ENCODE assay signal across 9 mouse cellular contexts in genomic region chr8:123422781-123423159, GRCm38 (mm10). TPM values are rescaled to one million over a fixed set of nuclear protein-coding genes. Genes with fewer than 3 reads are reported as not detected.
DNase-seq lines count a peak whose midpoint lies in the region; ATAC-seq lines count a peak whose summit lies in the region.
"Had no signal": no experiment of that assay in that cellular context is flagged by ENCODE, and none has a peak within 500 bp of the region (broad histone marks: within the 10 kb centered on the region; RNA-seq: fewer than 3 reads in every experiment).

No protein-coding gene starts in this region.

- no peak for ATAC-seq in forebrain, embryonic 11.5 days (replicated peaks; ENCODE audit: low FRiP score)
- no peak for ATAC-seq in liver, embryonic 11.5 days (replicated peaks; ENCODE audit: low FRiP score)
- no peak for ATAC-seq in intestine, embryonic 15.5 days
- ATAC-seq in neural tube, embryonic 12.5 days (ENCODE audit: low FRiP score, low read depth): 0 out of 2 replicates have a peak, but pooled peaks have one; percentile 17

- H3K4me3 ChIP-seq in forebrain, embryonic 10.5 days: peak overlapping the region; percentile 29; the same call in 1 of the 2 replicates
- no peak overlapping the region for H3K4me3 ChIP-seq in forebrain, embryonic 11.5 days (ENCODE audit: low read depth, low read length)
- H3K4me3 ChIP-seq in liver, embryonic 11.5 days (ENCODE audit: low read depth, low read length): no peak overlapping the region
- no peak overlapping the region for H3K4me3 ChIP-seq in intestine, embryonic 15.5 days (replicated peaks)
- no peak overlapping the region for H3K4me3 ChIP-seq in neural tube, embryonic 12.5 days

- H3K9ac ChIP-seq in forebrain, embryonic 11.5 days (ENCODE audit: low read length): no peak overlapping the region
- H3K9ac ChIP-seq in liver, embryonic 11.5 days (ENCODE audit: low read depth, low read length): 0 out of 2 replicates have a peak overlapping the region, but pooled peaks have one; percentile 14
- H3K9ac ChIP-seq in intestine, embryonic 15.5 days: no peak overlapping the region
- H3K9ac ChIP-seq in neural tube, embryonic 12.5 days: no peak overlapping the region

- no peak overlapping the region for H3K4me2 ChIP-seq in forebrain, embryonic 11.5 days (ENCODE audit: low read depth, low read length, severe bottlenecking)
- H3K4me2 ChIP-seq in liver, embryonic 11.5 days: peak overlapping the region; percentile 63
- H3K4me2 ChIP-seq in intestine, embryonic 15.5 days (replicated peaks): peak overlapping the region; percentile 62
- H3K4me2 ChIP-seq in neural tube, embryonic 12.5 days (replicated peaks): no peak overlapping the region

- H3K9me3 ChIP-seq in forebrain, embryonic 10.5 days: peaks cover 15% of the 10 kb centered on the region
- peaks cover 7% of the 10 kb centered on the region for H3K9me3 ChIP-seq in forebrain, embryonic 11.5 days (ENCODE audit: control insufficient read depth, low read length)
- H3K9me3 ChIP-seq in liver, embryonic 11.5 days (ENCODE audit: control insufficient read depth, low read length): peaks cover 15% of the 10 kb centered on the region
- H3K9me3 ChIP-seq in intestine, embryonic 15.5 days: peaks cover 12% of the 10 kb centered on the region; the same call in 1 of the 2 replicates
- H3K9me3 ChIP-seq in neural tube, embryonic 12.5 days: peaks cover 15% of the 10 kb centered on the region

- H3K4me1 ChIP-seq in forebrain, embryonic 10.5 days: peaks cover 8% of the 10 kb centered on the region
- H3K4me1 ChIP-seq in forebrain, embryonic 11.5 days (replicated peaks; ENCODE audit: control insufficient read depth, insufficient read depth, low read length): no peaks in the 10 kb centered on the region
- peaks cover 4% of the 10 kb centered on the region for H3K4me1 ChIP-seq in liver, embryonic 11.5 days (replicated peaks; ENCODE audit: control insufficient read depth, insufficient read depth, low read length)
- H3K4me1 ChIP-seq in intestine, embryonic 15.5 days (replicated peaks): no peaks in the 10 kb centered on the region
- no peaks in the 10 kb centered on the region; the same call in 1 of the 2 replicates for H3K4me1 ChIP-seq in neural tube, embryonic 12.5 days

- 23% methylated on average over 3 of the region's 3 CpGs for WGBS in forebrain, embryonic 10.5 days
- 24% methylated on average over 3 of the region's 3 CpGs for WGBS in forebrain, embryonic 11.5 days
- 9% methylated on average over 3 of the region's 3 CpGs for WGBS in liver, embryonic 11.5 days
- 14% methylated on average over 3 of the region's 3 CpGs for WGBS in intestine, embryonic 15.5 days
- 17% methylated on average over 3 of the region's 3 CpGs for WGBS in neural tube, embryonic 12.5 days

- DNase-seq in forebrain, embryonic 10.5 days (ENCODE audit: extremely low spot score, low spot score): no peak
- no peak for DNase-seq in forebrain, embryonic 11.5 days (ENCODE audit: low spot score)
- DNase-seq in liver, embryonic 11.5 days (ENCODE audit: low spot score): no peak
- DNase-seq in liver: no peak
- DNase-seq in urinary bladder, postnatal 10 days (ENCODE audit: low spot score): no peak
- no peak for DNase-seq in adrenal gland, postnatal 10 days

- no peak overlapping the region for H3K27ac ChIP-seq in forebrain, embryonic 10.5 days
- no peak overlapping the region for H3K27ac ChIP-seq in forebrain, embryonic 11.5 days (ENCODE audit: low read depth, low read length)
- H3K27ac ChIP-seq in liver, embryonic 11.5 days (ENCODE audit: low read depth, low read length): no peak overlapping the region
- H3K27ac ChIP-seq in intestine, embryonic 15.5 days: no peak overlapping the region
- no peak overlapping the region for H3K27ac ChIP-seq in neural tube, embryonic 12.5 days
- H3K27ac ChIP-seq: gastrocnemius, adult 2 months had no signal

- H3K36me3 ChIP-seq in forebrain, embryonic 10.5 days (replicated peaks): peaks cover 43% of the 10 kb centered on the region
- H3K36me3 ChIP-seq in forebrain, embryonic 11.5 days (ENCODE audit: control insufficient read depth, insufficient read depth, low read length): peaks cover 15% of the 10 kb centered on the region
- H3K36me3 ChIP-seq in liver, embryonic 11.5 days (ENCODE audit: control insufficient read depth, insufficient read depth, low read length): no peaks in the 10 kb centered on the region
- H3K36me3 ChIP-seq in intestine, embryonic 15.5 days: no peaks in the 10 kb centered on the region
- peaks cover 44% of the 10 kb centered on the region for H3K36me3 ChIP-seq in neural tube, embryonic 12.5 days

- H3K27me3 ChIP-seq in forebrain, embryonic 10.5 days (ENCODE audit: poor library complexity, severe bottlenecking): 0 out of 2 replicates have a peak, but pooled peaks cover 3% of the 10 kb centered on the region
- no peaks in the 10 kb centered on the region for H3K27me3 ChIP-seq in forebrain, embryonic 11.5 days (ENCODE audit: control insufficient read depth, insufficient read depth, low read length)
- H3K27me3 ChIP-seq in liver, embryonic 11.5 days (replicated peaks; ENCODE audit: control insufficient read depth, insufficient read depth, low read length): no peaks in the 10 kb centered on the region
- H3K27me3 ChIP-seq in intestine, embryonic 15.5 days (replicated peaks): 0 out of 2 replicates have a peak, but pooled peaks cover 2% of the 10 kb centered on the region
- H3K27me3 ChIP-seq in neural tube, embryonic 12.5 days (replicated peaks): no peaks in the 10 kb centered on the region

RNA-seq across cellular contexts. Expression of gene Def8, which starts 0.6 kb away (rescaled TPM):
- polyA plus RNA-seq in forebrain, embryonic 10.5 days (2016; fragmentation: Nextera tagmentation; extraction: Ambion mirVana): 45.9 and 49.9 TPM in 2 replicates
- polyA plus RNA-seq in forebrain, embryonic 11.5 days (2014; fragmentation: Nextera tagmentation; extraction: Ambion mirVana): 46.3 and 48.1 TPM in 2 replicates
- polyA plus RNA-seq in liver, embryonic 11.5 days (2014; fragmentation: Nextera tagmentation; extraction: Ambion mirVana): 27.0 and 32.7 TPM in 2 replicates
- 26.0 and 26.4 TPM in 2 replicates for polyA plus RNA-seq in intestine, embryonic 15.5 days (2015; fragmentation: Nextera tagmentation; extraction: Ambion mirVana)
- polyA plus RNA-seq in neural tube, embryonic 12.5 days (2016; fragmentation: Nextera tagmentation; extraction: Ambion mirVana): 43.2 and 45.1 TPM in 2 replicates
- 10 to 100 TPM; 33.2 to 40.3 TPM for total RNA-seq in adrenal gland, postnatal 10 days (2021)

RNA-seq across cellular contexts. Expression of gene Tubb3, which starts 11.5 kb away (rescaled TPM):
- polyA plus RNA-seq in forebrain, embryonic 10.5 days (2016; fragmentation: Nextera tagmentation; extraction: Ambion mirVana): 205 and 261 TPM in 2 replicates
- 556 and 641 TPM in 2 replicates for polyA plus RNA-seq in forebrain, embryonic 11.5 days (2014; fragmentation: Nextera tagmentation; extraction: Ambion mirVana)
- polyA plus RNA-seq in liver, embryonic 11.5 days (2014; fragmentation: Nextera tagmentation; extraction: Ambion mirVana): 6.0 and 6.9 TPM in 2 replicates
- polyA plus RNA-seq in intestine, embryonic 15.5 days (2015; fragmentation: Nextera tagmentation; extraction: Ambion mirVana): 59.1 and 63.8 TPM in 2 replicates
- polyA plus RNA-seq in neural tube, embryonic 12.5 days (2016; fragmentation: Nextera tagmentation; extraction: Ambion mirVana): 1,217 and 1,244 TPM in 2 replicates
- 10 to 100 TPM; 29.3 to 74.9 TPM for total RNA-seq in adrenal gland, postnatal 10 days (2021)
- total RNA-seq: gastrocnemius, adult 2 months had no signal

RNA-seq across cellular contexts. Expression of gene Mc1r, which starts 15.9 kb away (rescaled TPM):
- 0.06 and 0.07 TPM in 2 replicates for polyA plus RNA-seq in forebrain, embryonic 10.5 days (2016; fragmentation: Nextera tagmentation; extraction: Ambion mirVana)
- 0.16 and 0.31 TPM in 2 replicates for polyA plus RNA-seq in forebrain, embryonic 11.5 days (2014; fragmentation: Nextera tagmentation; extraction: Ambion mirVana)
- 0.04 and 0.06 TPM in 2 replicates for polyA plus RNA-seq in liver, embryonic 11.5 days (2014; fragmentation: Nextera tagmentation; extraction: Ambion mirVana)
- 0.04 TPM in 1 of 2 replicates, not detected in the other for polyA plus RNA-seq in intestine, embryonic 15.5 days (2015; fragmentation: Nextera tagmentation; extraction: Ambion mirVana)
- 0.10 and 0.18 TPM in 2 replicates for polyA plus RNA-seq in neural tube, embryonic 12.5 days (2016; fragmentation: Nextera tagmentation; extraction: Ambion mirVana)
- not detected for total RNA-seq in adrenal gland, postnatal 10 days (2021)
- total RNA-seq: gastrocnemius, adult 2 months had no signal

RNA-seq across cellular contexts. Expression of gene Tcf25, which starts 49.2 kb away (rescaled TPM):
- polyA plus RNA-seq in forebrain, embryonic 10.5 days (2016; fragmentation: Nextera tagmentation; extraction: Ambion mirVana): 146 and 151 TPM in 2 replicates
- 166 and 186 TPM in 2 replicates for polyA plus RNA-seq in forebrain, embryonic 11.5 days (2014; fragmentation: Nextera tagmentation; extraction: Ambion mirVana)
- polyA plus RNA-seq in liver, embryonic 11.5 days (2014; fragmentation: Nextera tagmentation; extraction: Ambion mirVana): 136 and 147 TPM in 2 replicates
- polyA plus RNA-seq in intestine, embryonic 15.5 days (2015; fragmentation: Nextera tagmentation; extraction: Ambion mirVana): 147 and 170 TPM in 2 replicates
- 225 and 278 TPM in 2 replicates for polyA plus RNA-seq in neural tube, embryonic 12.5 days (2016; fragmentation: Nextera tagmentation; extraction: Ambion mirVana)
- total RNA-seq in adrenal gland, postnatal 10 days (2021): 100 to 1,000 TPM; 177 TPM

RNA-seq across cellular contexts. Expression of gene Afg3l1, which starts 54.9 kb away (rescaled TPM):
- 68.8 and 69.7 TPM in 2 replicates for polyA plus RNA-seq in forebrain, embryonic 10.5 days (2016; fragmentation: Nextera tagmentation; extraction: Ambion mirVana)
- 44.3 and 51.0 TPM in 2 replicates for polyA plus RNA-seq in forebrain, embryonic 11.5 days (2014; fragmentation: Nextera tagmentation; extraction: Ambion mirVana)
- 42.2 and 43.0 TPM in 2 replicates for polyA plus RNA-seq in liver, embryonic 11.5 days (2014; fragmentation: Nextera tagmentation; extraction: Ambion mirVana)
- polyA plus RNA-seq in intestine, embryonic 15.5 days (2015; fragmentation: Nextera tagmentation; extraction: Ambion mirVana): 43.4 and 51.2 TPM in 2 replicates
- polyA plus RNA-seq in neural tube, embryonic 12.5 days (2016; fragmentation: Nextera tagmentation; extraction: Ambion mirVana): 59.8 and 63.3 TPM in 2 replicates
- 10 to 100 TPM; 66.9 to 70.8 TPM for total RNA-seq in adrenal gland, postnatal 10 days (2021)

Comparison
In these comparisons a context has a peak if more than half of its experiments do, and no peak if none do; other contexts are left out.
1. H3K4me2 ChIP-seq: peak in liver, embryonic 11.5 days (single experiment) and intestine, embryonic 15.5 days (single experiment); none in forebrain, embryonic 11.5 days (single experiment) and neural tube, embryonic 12.5 days (single experiment).